Mouse (Mus musculus) heart, embryonic 15.5 days (tissue): Measurements from ENCODE around the gene Slamf9. TPM values are rescaled to one million over a fixed set of nuclear protein-coding genes. Genes with fewer than 3 reads are reported as not detected.

Experiments
- polyA plus RNA-seq: library from polyadenylated mRNA; unstranded; fragments of >200 nt; fragmentation: Nextera tagmentation; extraction: Ambion mirVana; gene quantifications from 2 replicates; pipeline ENCODE4 v1.2.1, GENCODE M21; 2015

The Slamf9 gene
- polyA plus RNA-seq, 1 experiment from 2014 or later = 0.83 TPM

Other genes with a start within 250 kb of the Slamf9 start
- 0.10 and 0.28 TPM in 2 replicates for gene Atp1a4, start 216.9 kb upstream of the Slamf9 start, polyA plus RNA-seq
- 20.6 and 35.4 TPM in 2 replicates for gene Igsf8, start 213.7 kb upstream of the Slamf9 start, polyA plus RNA-seq
- 17.4 and 17.9 TPM in 2 replicates for gene Atp1a2, start 177.3 kb upstream of the Slamf9 start, polyA plus RNA-seq
- gene Kcnj9, start 146.0 kb upstream of the Slamf9 start, polyA plus RNA-seq = not detected in 2 replicates
- gene Kcnj10, start 134.1 kb upstream of the Slamf9 start, polyA plus RNA-seq = 0.03 and 0.06 TPM in 2 replicates
- gene Pigm, start 98.8 kb upstream of the Slamf9 start, polyA plus RNA-seq = 3.2 and 3.6 TPM in 2 replicates
- gene Igsf9, start 6.4 kb downstream of the Slamf9 start, polyA plus RNA-seq = 2.9 and 7.7 TPM in 2 replicates
- 276 and 327 TPM in 2 replicates for gene Tagln2, start 24.7 kb downstream of the Slamf9 start, polyA plus RNA-seq
- gene Cfap45, start 45.4 kb downstream of the Slamf9 start, polyA plus RNA-seq = 2.3 and 3.3 TPM in 2 replicates
- 0.34 and 0.55 TPM in 2 replicates for gene Vsig8, start 80.6 kb downstream of the Slamf9 start, polyA plus RNA-seq
- 0.23 TPM in 1 of 2 replicates, not detected in the other for gene Slamf8, start 115.2 kb downstream of the Slamf9 start, polyA plus RNA-seq
- gene Fcrl6, start 127.2 kb downstream of the Slamf9 start, polyA plus RNA-seq = not detected in 2 replicates
- gene Dusp23, start 157.6 kb downstream of the Slamf9 start, polyA plus RNA-seq = 11.3 and 11.9 TPM in 2 replicates
- 0.52 TPM in 1 of 2 replicates, not detected in the other for gene Crp, start 222.7 kb downstream of the Slamf9 start, polyA plus RNA-seq